Mouse (Mus musculus) olfactory bulb, adult 2 months (tissue): ENCODE measurements around the gene Cnr1.

Experiments
- CTCF ChIP-seq: fragments of 200-500 bp; IDR thresholded peaks from 2 replicates; pipeline ENCODE4 v1.5.1; 2012; ENCODE audit warnings: low read depth, mild to moderate bottlenecking, low read length, moderate library complexity; ENCODE audit not compliant: insufficient read depth
- POLR2A ChIP-seq: fragments of 200-500 bp; IDR thresholded peaks from 2 replicates; pipeline ENCODE4 v1.6.1; 2012; ENCODE audit warnings: mild to moderate bottlenecking, low read depth, low read length, moderate library complexity; ENCODE audit not compliant: insufficient read depth

DNA sequence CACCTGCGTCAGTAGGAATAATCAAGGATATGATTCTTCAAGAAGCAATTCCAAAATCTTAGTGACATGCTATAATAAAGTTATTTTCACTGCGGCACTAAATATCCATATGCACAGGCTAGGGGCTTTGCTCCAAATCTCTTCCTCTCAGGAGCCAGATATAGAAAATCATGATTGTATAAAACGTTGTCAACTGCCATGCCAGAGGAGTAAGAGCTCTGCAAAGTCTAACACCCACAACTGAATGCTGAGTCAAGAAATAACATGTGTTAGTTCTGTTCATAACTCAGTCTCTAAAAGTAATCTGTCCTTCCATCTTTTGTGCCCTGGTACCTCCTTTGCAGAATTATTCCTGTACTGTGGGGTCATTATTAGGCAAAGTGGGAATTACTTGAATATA is 44.4 kb upstream of the Cnr1 start:
- TF ChIP-seq POLR2A: no peak
- no peak for TF ChIP-seq CTCF
